Mouse (Mus musculus): Measurements from ENCODE around the gene Gclc.
"Not testable (repeated sequence)": the region's sequence is repeated elsewhere in the genome, so short reads cannot be mapped to it uniquely, and the experiment has no call there.

Gclc gene

GRCm38 (mm10) chr9:77748292-77748691 is 6.0 kb upstream of the Gclc start:
- DNase-seq = not testable (repeated sequence)

- DNase-seq = peak; percentile 100
These were observed 3.9 kb upstream of the Gclc start for GRCm38 (mm10) chr9:77750133-77751060.

- no peak for DNase-seq
These were observed 3.2 kb upstream of the Gclc start for GRCm38 (mm10) chr9:77751091-77751521.

- no peak for DNase-seq
These were observed 530 bp downstream of the Gclc start for GRCm38 (mm10) chr9:77754728-77755402.

GRCm38 (mm10) chr9:77755403-77755784 is 1.1 kb downstream of the Gclc start:
- peak; percentile 35 for DNase-seq

- peak; percentile 55 for DNase-seq
These were observed 1.7 kb downstream of the Gclc start for GRCm38 (mm10) chr9:77756076-77756475.

GRCm38 (mm10) chr9:77757331-77757730 is 3.0 kb downstream of the Gclc start:
- DNase-seq = peak; percentile 69

GRCm38 (mm10) chr9:77758481-77758880 is 4.1 kb downstream of the Gclc start:
- no peak for DNase-seq

GRCm38 (mm10) chr9:77759111-77759510 is 4.8 kb downstream of the Gclc start:
- DNase-seq = peak; percentile 55

GRCm38 (mm10) chr9:77759756-77760155 is 5.4 kb downstream of the Gclc start:
- peak; percentile 85 for DNase-seq

- DNase-seq = peak; percentile 64
These were observed 11.9 kb downstream of the Gclc start for GRCm38 (mm10) chr9:77766218-77766617.

GRCm38 (mm10) chr9:77766767-77767166 is 12.4 kb downstream of the Gclc start:
- peak; percentile 44 for DNase-seq

- DNase-seq = no peak
These were observed 16.6 kb downstream of the Gclc start for GRCm38 (mm10) chr9:77770909-77771308.

- DNase-seq = no peak
These were observed 17.0 kb downstream of the Gclc start for GRCm38 (mm10) chr9:77771330-77771729.

GRCm38 (mm10) chr9:77771765-77772383 is 17.5 kb downstream of the Gclc start:
- DNase-seq = no peak

GRCm38 (mm10) chr9:77776720-77777515 is 22.6 kb downstream of the Gclc start:
- DNase-seq = no peak

- DNase-seq = no peak
These were observed 23.3 kb downstream of the Gclc start for GRCm38 (mm10) chr9:77777622-77778021.

- no peak for DNase-seq
These were observed 25.4 kb downstream of the Gclc start for GRCm38 (mm10) chr9:77779711-77780110.

GRCm38 (mm10) chr9:77781453-77782163 is 27.3 kb downstream of the Gclc start:
- DNase-seq = no peak

GRCm38 (mm10) chr9:77782201-77782600 is 27.9 kb downstream of the Gclc start:
- no peak for DNase-seq

- DNase-seq = no peak
These were observed 28.7 kb downstream of the Gclc start for GRCm38 (mm10) chr9:77783006-77783405.

GRCm38 (mm10) chr9:77785466-77785865 is 31.1 kb downstream of the Gclc start:
- DNase-seq = no peak
